Mouse (Mus musculus): Measurements from ENCODE around the gene Ndufc2.

GRCm38 (mm10) chr7:97358347-97358746, 41.5 kb upstream of the Ndufc2 start:
- TF ChIP-seq CTCF (IDR thresholded peaks at IDR 0.05 in 2 of 3, conservative IDR thresholded peaks at IDR 0.05 in 1 of 3; ENCODE audit: control insufficient read depth in 1 of 3, insufficient read depth in 1 of 3, low read depth in 2 of 3, low read length in 3 of 3, poor library complexity in 1 of 3, severe bottlenecking in 1 of 3) (no peak), ZKSCAN1 (IDR thresholded peaks at IDR 0.05; ENCODE audit: low read depth, low read length) (no peak)
